Mouse (Mus musculus) cerebellum, postnatal 10 days (tissue): ENCODE results near the gene Cotl1.
A peak's percentile ranks its signal among the peaks of the same experiment; 100 is the strongest.

Source experiments
- DNase-seq, 2 experiments: peaks; one replicate each; pipeline ENCODE4 v3.0.0; 2021; ENCODE audit warnings: mixed read lengths in 2 of 2

Cotl1 gene

GRCm38 (mm10) chr8:119816219-119816618 lies 24.1 kb downstream of the Cotl1 start:
- DNase-seq = no peak

- no peak for DNase-seq
These were observed 27.5 kb downstream of the Cotl1 start for GRCm38 (mm10) chr8:119812650-119813431.

GRCm38 (mm10) chr8:119811925-119812324 lies 28.4 kb downstream of the Cotl1 start:
- no peak for DNase-seq

DNA sequence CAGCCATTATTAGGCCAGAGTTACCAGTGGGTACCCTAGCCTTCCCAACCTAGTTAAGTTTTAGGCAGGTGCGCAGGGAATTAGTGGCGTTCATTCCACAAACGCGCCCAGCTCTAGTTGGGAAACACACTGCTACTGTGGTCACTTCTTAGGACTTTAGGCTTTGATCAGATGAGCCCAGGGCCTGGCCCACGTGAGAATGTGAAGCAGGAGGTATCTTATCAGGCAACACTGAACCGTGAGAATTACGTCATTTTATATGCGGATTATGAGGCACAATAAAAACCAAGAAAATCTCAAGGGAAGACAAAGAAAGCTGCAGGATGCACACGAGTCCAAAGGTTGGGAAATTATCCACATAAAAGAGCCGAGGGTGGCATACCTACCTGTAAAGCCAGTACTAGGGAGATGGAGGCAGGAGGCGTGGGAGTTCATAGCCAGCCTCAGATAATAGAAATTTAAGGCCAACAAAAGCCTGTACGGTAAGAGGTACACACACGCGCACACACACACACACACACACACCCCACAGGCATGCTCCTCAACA lies 29.3 kb downstream of the Cotl1 start:
- no peak for DNase-seq

- DNase-seq = peak; percentile 66 to 76
These were observed 30.0 kb downstream of the Cotl1 start for GRCm38 (mm10) chr8:119810127-119810868.

DNA sequence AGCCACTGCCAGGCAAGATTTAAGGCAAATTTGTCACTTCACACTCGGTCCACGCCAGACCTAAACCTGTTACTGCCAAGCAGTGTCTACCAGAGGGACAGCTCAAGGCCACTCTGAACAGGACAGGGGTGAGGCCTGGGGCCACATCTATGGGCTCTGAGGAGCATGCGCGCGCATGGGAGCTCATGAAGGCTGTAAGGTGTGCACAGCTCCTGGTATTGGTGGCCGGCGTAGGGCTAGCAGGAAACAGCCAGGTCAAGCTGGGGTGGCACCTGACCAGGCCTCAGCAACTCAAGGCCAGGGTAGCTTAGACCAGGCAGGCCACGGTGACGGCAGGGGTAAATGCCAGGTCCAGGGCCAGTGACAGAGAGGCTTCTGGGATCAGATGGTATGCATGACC lies 30.7 kb downstream of the Cotl1 start:
- DNase-seq = no peak

GRCm38 (mm10) chr8:119807687-119808086 lies 32.7 kb downstream of the Cotl1 start:
- DNase-seq = no peak

DNA sequence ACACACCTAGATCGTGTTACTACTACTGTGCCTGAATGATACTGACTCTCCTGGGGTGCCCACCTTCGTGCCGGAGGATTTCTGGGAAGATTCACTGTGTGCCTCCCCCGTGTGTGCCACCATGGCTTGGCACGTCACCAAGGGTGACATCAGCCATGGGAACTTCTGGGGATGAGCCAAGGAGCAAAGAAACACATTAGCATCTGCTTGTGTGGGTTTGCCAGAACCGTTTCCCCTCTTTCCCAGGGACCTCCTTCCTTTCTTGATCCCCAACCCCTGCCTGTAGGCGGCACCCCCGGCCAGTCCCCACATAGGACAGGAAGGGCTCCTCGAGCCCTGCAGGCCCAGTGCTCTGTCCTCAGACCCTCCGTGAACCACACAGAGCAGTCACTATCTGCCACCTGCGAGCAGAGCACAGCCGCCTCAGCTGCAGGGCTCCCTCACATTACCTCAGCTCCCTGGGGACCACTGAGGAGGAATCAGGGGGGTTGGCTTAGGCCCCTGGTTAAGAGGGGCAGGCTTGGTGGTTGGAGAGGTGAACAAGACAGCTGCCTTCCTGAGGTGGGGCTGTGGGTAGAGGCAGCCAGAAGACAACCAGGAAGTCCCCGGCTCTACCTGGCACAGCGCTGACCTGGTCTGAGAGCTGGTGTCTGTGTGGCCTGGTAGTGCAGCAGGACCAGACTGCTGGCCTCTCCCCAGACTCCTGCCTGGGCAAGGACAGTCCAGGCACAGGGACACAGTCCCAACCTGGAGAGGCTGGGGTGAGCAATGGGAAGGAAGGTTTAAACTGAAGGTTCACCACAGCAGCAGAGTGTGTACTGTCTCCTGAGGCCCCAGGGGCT lies 33.7 kb downstream of the Cotl1 start:
- DNase-seq = peak; percentile 84 to 86

DNA sequence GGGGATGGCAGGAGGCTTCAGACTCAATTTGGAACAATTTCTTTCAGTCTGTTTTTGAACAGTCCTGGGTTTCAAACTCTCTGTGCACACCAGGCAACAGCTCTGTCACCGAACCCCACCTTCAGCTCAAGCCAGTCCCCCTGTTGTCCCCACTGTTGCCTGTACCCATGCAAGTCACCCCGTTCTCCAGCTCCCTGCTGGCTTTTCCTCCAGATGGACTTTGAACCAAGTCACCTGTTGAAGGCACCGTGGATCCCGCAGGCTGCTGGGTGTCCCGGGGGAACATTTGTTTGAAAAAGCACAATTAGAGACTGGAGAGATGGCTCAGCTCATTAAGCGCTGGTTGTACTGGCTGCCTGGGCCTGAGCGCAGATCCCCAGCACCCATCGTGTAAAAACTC lies 35.1 kb downstream of the Cotl1 start:
- DNase-seq = no peak

DNA sequence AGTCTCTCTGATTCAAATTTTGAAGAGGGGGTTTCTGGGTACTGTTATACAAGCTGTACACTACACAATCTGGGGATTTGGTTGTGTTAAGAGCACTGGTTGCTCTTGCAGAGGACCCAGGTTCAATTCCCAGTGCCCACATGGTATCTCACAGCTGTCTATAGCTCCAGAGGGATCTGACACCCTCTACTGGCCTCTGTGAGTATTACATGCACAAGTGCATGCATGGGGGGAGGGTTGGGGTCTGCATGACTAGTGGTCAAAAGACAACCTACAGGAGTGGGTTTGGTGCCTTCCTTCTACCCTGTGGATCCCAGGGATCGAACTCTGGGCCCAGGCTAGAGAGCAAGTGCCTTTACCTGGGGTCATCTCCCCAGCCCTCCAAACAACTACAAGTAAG lies 37.8 kb downstream of the Cotl1 start:
- DNase-seq = no peak

DNA sequence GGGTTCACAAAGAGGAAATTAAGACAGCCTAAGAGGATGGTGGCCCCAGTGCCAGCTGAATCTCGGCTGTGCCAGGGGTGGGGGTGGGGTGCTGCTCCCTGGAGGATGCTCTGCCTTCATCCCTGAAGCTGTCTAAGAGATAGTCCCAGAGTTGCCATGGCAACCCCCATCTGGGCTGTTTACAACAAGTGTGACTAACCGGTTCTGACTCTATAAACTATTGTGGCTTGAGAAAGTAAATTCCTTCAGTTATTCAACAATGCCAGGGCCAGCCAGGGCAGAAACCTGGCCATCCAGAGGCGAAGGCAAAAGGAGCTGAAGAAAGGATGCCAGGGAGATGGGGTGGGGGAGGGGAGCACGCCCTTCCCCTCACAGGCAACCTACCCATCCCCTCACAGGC lies 39.2 kb downstream of the Cotl1 start:
- DNase-seq = peak in 1 of 2 experiments; percentile 42

DNA sequence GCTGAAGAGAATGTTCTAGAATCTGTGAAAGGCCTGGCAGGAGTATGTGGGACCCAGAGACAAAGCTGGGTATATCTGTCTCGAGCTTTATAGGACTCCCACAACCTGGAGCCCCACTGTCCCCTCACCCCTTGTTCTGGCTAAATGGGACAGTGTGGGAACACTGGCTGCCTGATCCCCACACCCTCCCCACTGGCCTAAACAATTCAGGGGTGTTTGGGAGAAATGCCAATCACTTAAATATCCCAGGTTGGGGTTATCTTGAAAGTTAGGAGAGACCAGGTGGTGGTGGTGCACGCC lies 41.4 kb downstream of the Cotl1 start:
- DNase-seq = no peak

DNA sequence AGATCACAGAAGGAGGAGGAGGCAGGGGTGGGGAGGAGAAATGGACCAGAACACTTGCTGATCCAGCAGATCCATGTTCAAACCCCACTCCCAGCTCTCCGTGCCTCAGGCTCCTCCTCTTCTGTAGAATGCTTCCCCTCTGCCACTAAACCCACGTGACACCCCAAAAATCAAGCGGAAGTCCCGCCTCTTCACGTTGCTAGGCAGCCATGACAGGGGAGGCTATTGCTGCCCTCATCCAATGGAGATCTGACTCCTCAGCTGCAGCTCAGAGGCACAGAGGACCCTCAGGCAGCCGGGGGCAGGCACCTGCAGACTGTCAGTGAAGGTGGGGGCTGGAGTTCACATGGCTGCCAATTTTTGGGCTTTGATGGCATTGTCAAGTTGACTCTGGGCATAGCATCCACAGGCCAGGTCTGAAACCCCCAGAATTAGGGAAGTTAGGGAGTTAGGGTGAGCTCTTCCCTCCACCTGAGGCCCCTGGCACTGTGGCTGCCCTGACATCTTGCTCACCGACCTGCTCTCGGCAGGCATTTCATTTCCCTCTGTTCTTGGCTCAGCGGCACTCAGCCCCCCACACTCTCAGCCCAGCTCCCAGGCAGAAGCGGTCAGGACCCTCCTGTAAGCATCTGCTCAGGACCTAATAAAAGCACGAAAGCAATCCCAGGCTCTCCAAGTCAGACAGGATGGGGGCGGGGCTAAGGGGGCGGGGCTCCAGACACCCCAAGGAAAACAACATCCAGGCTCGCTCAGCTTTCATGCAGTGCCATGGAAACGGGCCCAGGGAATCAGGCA lies 42.0 kb downstream of the Cotl1 start:
- peak; percentile 70 to 71 for DNase-seq

- DNase-seq = no peak
These were observed 44.7 kb downstream of the Cotl1 start for GRCm38 (mm10) chr8:119795651-119796050.

DNA sequence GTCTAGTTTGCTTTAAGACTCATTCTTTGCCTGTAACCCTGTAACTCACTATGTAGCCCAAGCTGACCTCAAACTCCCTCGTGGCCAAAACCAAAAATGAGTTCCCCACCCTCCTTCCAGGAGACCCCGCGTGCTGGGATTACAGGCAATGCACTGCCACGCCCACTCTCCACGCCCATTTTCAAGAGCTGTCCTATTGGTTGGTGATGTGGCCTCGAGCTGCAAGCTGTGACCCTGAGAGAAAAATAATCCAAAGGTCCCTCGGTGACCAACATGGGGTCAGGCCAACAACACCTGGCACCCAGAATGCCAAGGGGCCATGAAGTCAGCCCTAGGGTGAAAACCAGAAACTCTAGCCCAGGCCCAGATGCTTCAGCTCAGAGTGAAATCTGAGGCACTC lies 45.7 kb downstream of the Cotl1 start:
- DNase-seq = no peak

GRCm38 (mm10) chr8:119791804-119792704 lies 48.3 kb downstream of the Cotl1 start:
- peak; percentile 82 for DNase-seq

DNA sequence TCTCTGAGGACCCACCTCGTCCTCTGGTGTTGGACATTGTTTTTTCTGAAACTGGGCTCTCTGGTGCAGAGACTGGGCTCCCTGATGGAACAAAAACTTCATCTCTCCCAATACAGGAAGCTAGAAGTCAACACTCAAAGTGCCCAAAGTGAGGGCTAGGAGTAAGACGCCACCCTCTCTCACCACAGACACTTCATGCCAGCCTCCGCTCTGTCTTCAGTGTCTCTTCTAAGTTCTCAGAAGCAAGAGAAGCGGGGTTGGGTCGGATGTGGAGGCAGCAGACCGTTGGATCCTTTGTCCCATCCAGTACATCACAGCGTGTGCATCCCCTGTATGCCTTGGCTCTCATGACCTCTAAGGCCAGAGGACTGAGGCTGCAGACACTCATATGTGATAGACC lies 50.8 kb downstream of the Cotl1 start:
- DNase-seq = no peak

DNA sequence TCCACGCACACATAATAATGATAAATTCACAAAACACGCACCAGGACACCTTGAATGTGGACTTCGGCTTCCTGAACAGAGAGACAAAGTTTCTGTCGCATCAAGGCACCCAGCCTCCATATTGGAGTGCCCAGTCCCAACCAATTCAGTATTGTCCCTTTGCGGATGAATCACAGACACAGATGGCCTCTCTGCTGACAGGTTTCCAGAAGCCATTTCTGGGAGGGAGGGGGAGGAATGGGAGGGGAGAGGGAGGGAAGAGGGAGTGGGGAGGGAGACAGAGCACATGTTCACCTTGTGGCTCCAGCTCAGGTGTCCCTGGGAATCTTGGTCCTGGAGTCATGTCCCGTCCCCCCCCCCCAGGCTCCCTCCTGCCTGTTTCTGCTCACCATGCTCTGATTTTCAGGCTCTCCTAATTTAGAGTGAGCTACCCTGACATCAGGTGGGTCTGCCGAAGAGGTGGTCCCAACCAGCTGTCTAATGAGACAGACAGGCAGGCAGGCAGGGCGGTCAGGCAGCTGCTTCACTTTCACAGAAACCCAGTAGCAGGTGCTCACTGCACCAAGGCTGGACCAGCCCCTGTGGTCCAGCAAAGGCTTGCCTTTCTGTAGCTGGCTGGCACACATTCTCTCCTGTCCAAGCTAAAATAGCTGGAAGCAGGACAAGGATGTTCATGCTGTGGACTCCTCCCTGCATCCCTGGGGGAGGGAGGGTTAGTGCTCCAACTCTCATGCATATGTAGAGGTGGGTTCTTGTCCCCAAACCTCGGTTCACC lies 51.5 kb downstream of the Cotl1 start:
- peak; percentile 83 to 86 for DNase-seq

DNA sequence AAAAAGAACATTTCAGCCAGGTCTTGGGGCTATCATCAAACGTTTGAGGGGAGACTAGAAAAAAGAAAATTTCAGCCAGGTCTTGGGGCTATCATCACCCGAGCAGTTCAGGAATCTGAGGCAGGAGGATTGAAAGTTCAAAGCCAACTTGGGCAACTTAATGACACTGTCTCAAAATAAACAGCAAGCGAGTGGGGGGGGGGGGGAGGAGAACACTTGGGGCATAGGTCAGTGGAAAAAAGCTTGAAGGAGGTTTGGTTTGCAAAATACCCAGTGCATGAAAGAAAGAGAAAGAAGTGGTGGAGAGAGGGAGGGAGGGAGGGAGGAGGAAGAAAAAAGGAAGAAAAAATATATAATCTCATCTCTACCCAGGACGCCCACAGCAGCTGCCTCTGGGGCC lies 53.0 kb downstream of the Cotl1 start:
- DNase-seq = no peak

- no peak for DNase-seq
These were observed 53.5 kb downstream of the Cotl1 start for GRCm38 (mm10) chr8:119786871-119787270.
